Mouse (Mus musculus) kidney, embryonic 15.5 days (tissue): ENCODE measurements around the gene Plbd1. TPM values are rescaled to one million over a fixed set of nuclear protein-coding genes. Genes with fewer than 3 reads are reported as not detected.

Experiments used
- ATAC-seq: fragments of 200-750 bp; cut with Nextera tagmentation; replicated peaks from 2 replicates; pipeline ENCODE4 v1.8.0; 2017; ENCODE audit warnings: moderate TSS enrichment; ENCODE audit not compliant: low FRiP score
- H3K27ac ChIP-seq: fragments of 300-500 bp; sonication (generic); 2 replicates; pipeline ENCODE4 v1.5.1; 2015; ENCODE audit warnings: mild to moderate bottlenecking, inconsistent platforms
- H3K27me3 ChIP-seq: fragments of 300-500 bp; sonication (generic); 2 replicates; pipeline ENCODE4 v1.6.1; 2015; ENCODE audit warnings: inconsistent platforms
- H3K36me3 ChIP-seq: fragments of 300-500 bp; sonication (generic); 2 replicates; pipeline ENCODE4 v1.6.1; 2015; ENCODE audit warnings: inconsistent platforms
- H3K4me1 ChIP-seq: fragments of 300-500 bp; sonication (generic); 2 replicates; pipeline ENCODE4 v1.6.1; 2015; ENCODE audit warnings: inconsistent platforms
- H3K4me2 ChIP-seq: fragments of 300-500 bp; sonication (generic); 2 replicates; pipeline ENCODE4 v1.6.1; 2015; ENCODE audit warnings: moderate library complexity, mild to moderate bottlenecking, inconsistent platforms
- H3K4me3 ChIP-seq: fragments of 300-500 bp; sonication (generic); replicated peaks from 2 replicates; pipeline ENCODE4 v1.5.1; 2015; ENCODE audit warnings: mild to moderate bottlenecking, inconsistent platforms
- H3K9ac ChIP-seq: fragments of 300-500 bp; sonication (generic); 2 replicates; pipeline ENCODE4 v1.6.1; 2015; ENCODE audit warnings: mild to moderate bottlenecking, inconsistent platforms
- H3K9me3 ChIP-seq: fragments of 300-500 bp; sonication (generic); replicated peaks from 2 replicates; pipeline ENCODE4 v1.6.1; 2016; ENCODE audit warnings: inconsistent platforms
- WGBS: fragments of 180-500 bp; shearing (Covaris S2); methylation state at CpG from one replicate; pipeline ENCODE4 v1.1.7; 2015; ENCODE audit warnings: mixed read lengths; 5-methylcytosine and 5-hydroxymethylcytosine counted together
- polyA plus RNA-seq: library from polyadenylated mRNA; unstranded; fragments of >200 nt; fragmentation: Nextera tagmentation; extraction: Ambion mirVana; gene quantifications from 2 replicates; pipeline ENCODE4 v1.2.1, GENCODE M21; 2015

The Plbd1 gene
- polyA plus RNA-seq, 1 experiment from 2014 or later = 5.2 TPM

- Histone ChIP-seq H3K4me3 (no peak overlapping the region), H3K9ac (no peak overlapping the region), H3K27me3 (no peaks in the 10 kb centered on the region), H3K27ac (peak overlapping the region; percentile 54; the same call in 1 of the 2 replicates), H3K4me2 (no peak overlapping the region), H3K36me3 (no peaks in the 10 kb centered on the region), H3K4me1 (peaks cover 5% of the 10 kb centered on the region; the same call in 1 of the 2 replicates), H3K9me3 (peaks cover 7% of the 10 kb centered on the region; the same call in 1 of the 2 replicates)
- ATAC-seq = peak; percentile 58; the same call in 1 of the 2 replicates
- WGBS = 53% methylated on average over 7 of the region's 7 CpGs
These were observed 10.7 kb upstream of the Plbd1 start for GRCm38 (mm10) chr6:136672467-136672866.

- no peak overlapping the region for H3K4me3 ChIP-seq
- WGBS = 61% methylated on average over 5 of the region's 5 CpGs
- no peak for ATAC-seq
- H3K36me3 ChIP-seq = no peaks in the 10 kb centered on the region
- H3K4me2 ChIP-seq = no peak overlapping the region
- H3K27me3 ChIP-seq = no peaks in the 10 kb centered on the region
- peaks cover 7% of the 10 kb centered on the region; the same call in 1 of the 2 replicates for H3K9me3 ChIP-seq
- H3K9ac ChIP-seq = no peak overlapping the region
- no peak overlapping the region for H3K27ac ChIP-seq
- H3K4me1 ChIP-seq = peaks cover 8% of the 10 kb centered on the region
These were observed 7.5 kb upstream of the Plbd1 start for GRCm38 (mm10) chr6:136669274-136669673.

- Histone ChIP-seq H3K36me3 (no peaks in the 10 kb centered on the region), H3K4me1 (peaks cover 8% of the 10 kb centered on the region), H3K27ac (no peak overlapping the region), H3K9ac (no peak overlapping the region), H3K4me3 (no peak overlapping the region), H3K9me3 (no peaks in the 10 kb centered on the region), H3K4me2 (no peak overlapping the region), H3K27me3 (0 out of 2 replicates have a peak, but pooled peaks cover 6% of the 10 kb centered on the region)
- 42% methylated on average over 14 of the region's 14 CpGs for WGBS
- ATAC-seq = no peak
These were observed 6.7 kb upstream of the Plbd1 start for GRCm38 (mm10) chr6:136668266-136668986.

GRCm38 (mm10) chr6:136662063-136662462 lies 335 bp upstream of the Plbd1 start:
- H3K27ac ChIP-seq = no peak overlapping the region
- ATAC-seq = no peak
- H3K4me1 ChIP-seq = peaks cover 13% of the 10 kb centered on the region
- H3K36me3 ChIP-seq = no peaks in the 10 kb centered on the region
- peak overlapping the region; percentile 76 for H3K4me2 ChIP-seq
- H3K4me3 ChIP-seq = peak overlapping the region; percentile 43
- H3K9ac ChIP-seq = peak overlapping the region; percentile 42; the same call in 1 of the 2 replicates
- peaks cover 44% of the 10 kb centered on the region for H3K27me3 ChIP-seq
- H3K9me3 ChIP-seq = no peaks in the 10 kb centered on the region
- WGBS = 28% methylated on average over 11 of the region's 11 CpGs

- 22% methylated on average over 34 of the region's 34 CpGs for WGBS
- Histone ChIP-seq H3K27ac (no peak overlapping the region), H3K9me3 (no peaks in the 10 kb centered on the region), H3K4me3 (peak overlapping the region; percentile 43), H3K36me3 (no peaks in the 10 kb centered on the region), H3K27me3 (peaks cover 44% of the 10 kb centered on the region), H3K4me1 (peaks cover 12% of the 10 kb centered on the region), H3K9ac (peak overlapping the region; percentile 42), H3K4me2 (peak overlapping the region; percentile 76)
- 0 out of 2 replicates have a peak, but pooled peaks have one; percentile 35 for ATAC-seq
These were observed 660 bp downstream of the Plbd1 start for GRCm38 (mm10) chr6:136660831-136661705.

GRCm38 (mm10) chr6:136659226-136659625 lies 2.5 kb downstream of the Plbd1 start:
- Histone ChIP-seq H3K4me1 (peaks cover 14% of the 10 kb centered on the region), H3K9ac (no peak overlapping the region), H3K36me3 (no peaks in the 10 kb centered on the region), H3K4me3 (no peak overlapping the region), H3K27ac (no peak overlapping the region), H3K4me2 (no peak overlapping the region), H3K9me3 (no peaks in the 10 kb centered on the region), H3K27me3 (peaks cover 44% of the 10 kb centered on the region)
- ATAC-seq = no peak
- 92% methylated on average over 9 of the region's 9 CpGs for WGBS

GRCm38 (mm10) chr6:136658303-136658702 lies 3.4 kb downstream of the Plbd1 start:
- H3K9me3 ChIP-seq = no peaks in the 10 kb centered on the region
- no peaks in the 10 kb centered on the region for H3K36me3 ChIP-seq
- ATAC-seq = no peak
- no peak overlapping the region for H3K4me2 ChIP-seq
- H3K4me1 ChIP-seq = peaks cover 14% of the 10 kb centered on the region
- 80% methylated on average over 4 of the region's 4 CpGs for WGBS
- no peak overlapping the region for H3K27ac ChIP-seq
- H3K4me3 ChIP-seq = no peak overlapping the region
- H3K9ac ChIP-seq = no peak overlapping the region
- peaks cover 38% of the 10 kb centered on the region for H3K27me3 ChIP-seq

GRCm38 (mm10) chr6:136655786-136656185 lies 5.9 kb downstream of the Plbd1 start:
- no peak overlapping the region for H3K27ac ChIP-seq
- 61% methylated on average over 11 of the region's 11 CpGs for WGBS
- ATAC-seq = no peak

DNA sequence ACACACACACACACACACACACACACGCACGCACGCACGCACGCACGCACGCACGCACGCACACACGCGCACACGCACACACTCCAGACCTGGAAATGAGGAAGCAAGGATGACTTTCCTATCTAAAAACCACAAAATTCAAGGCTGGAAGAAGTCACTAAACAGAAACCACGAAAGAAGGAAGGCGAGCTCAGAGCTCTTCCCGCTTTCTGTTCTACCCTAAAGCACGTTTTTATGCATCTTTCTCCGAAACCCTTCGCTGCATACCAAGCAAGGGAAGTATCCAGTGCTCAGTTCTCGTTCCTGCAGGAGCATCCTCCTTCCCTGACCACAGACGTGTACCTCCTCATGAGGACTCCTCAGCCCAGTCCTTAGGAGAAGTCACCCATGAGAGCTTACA lies 7.3 kb downstream of the Plbd1 start:
- Histone ChIP-seq H3K4me1 (peaks cover 7% of the 10 kb centered on the region; the same call in 1 of the 2 replicates), H3K4me2 (no peak overlapping the region), H3K9ac (no peak overlapping the region), H3K4me3 (no peak overlapping the region), H3K27ac (no peak overlapping the region), H3K9me3 (no peaks in the 10 kb centered on the region), H3K27me3 (0 out of 2 replicates have a peak, but pooled peaks cover 2% of the 10 kb centered on the region), H3K36me3 (no peaks in the 10 kb centered on the region)
- WGBS = 94% methylated on average over 20 of the region's 20 CpGs
- no peak for ATAC-seq

More at GRCm38 (mm10) chr6:136655786-136656185, 5.9 kb downstream of the Plbd1 start:
- Histone ChIP-seq H3K9ac (no peak overlapping the region), H3K36me3 (no peaks in the 10 kb centered on the region), H3K9me3 (no peaks in the 10 kb centered on the region), H3K4me1 (peaks cover 7% of the 10 kb centered on the region; the same call in 1 of the 2 replicates), H3K27me3 (peaks cover 15% of the 10 kb centered on the region), H3K4me3 (no peak overlapping the region; the same call in 1 of the 2 replicates), H3K4me2 (peak overlapping the region; percentile 28)

DNA sequence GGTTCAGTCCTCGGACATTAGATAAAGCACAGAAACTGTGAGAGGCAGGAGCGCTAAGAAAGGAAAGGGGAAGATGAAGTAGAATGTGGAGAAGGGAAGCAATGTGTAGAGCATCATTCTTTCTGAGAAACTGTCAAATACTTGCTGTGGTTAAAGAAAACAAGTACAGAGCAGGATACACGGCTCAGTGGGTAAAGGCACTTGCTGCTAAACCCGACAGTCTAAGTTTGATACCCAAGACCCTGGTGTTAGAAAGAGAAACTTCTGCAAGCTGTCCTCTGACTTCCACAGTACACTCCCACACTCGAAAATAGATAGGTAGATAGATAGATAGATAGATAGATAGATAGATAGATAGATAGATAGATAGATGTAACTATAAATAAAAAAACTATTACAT lies 8.4 kb downstream of the Plbd1 start:
- Histone ChIP-seq H3K4me1 (peaks cover 7% of the 10 kb centered on the region; the same call in 1 of the 2 replicates), H3K27me3 (no peaks in the 10 kb centered on the region), H3K9ac (no peak overlapping the region), H3K27ac (no peak overlapping the region), H3K4me2 (no peak overlapping the region), H3K36me3 (no peaks in the 10 kb centered on the region), H3K9me3 (no peaks in the 10 kb centered on the region), H3K4me3 (no peak overlapping the region)
- no peak for ATAC-seq
- 40% methylated on average over 5 of the region's 5 CpGs for WGBS

GRCm38 (mm10) chr6:136650664-136651063 lies 11.1 kb downstream of the Plbd1 start:
- H3K4me2 ChIP-seq = no peak overlapping the region
- no peaks in the 10 kb centered on the region for H3K27me3 ChIP-seq
- H3K9me3 ChIP-seq = no peaks in the 10 kb centered on the region
- no peak overlapping the region for H3K27ac ChIP-seq
- peaks cover 11% of the 10 kb centered on the region for H3K4me1 ChIP-seq
- no peak overlapping the region for H3K9ac ChIP-seq
- H3K36me3 ChIP-seq = no peaks in the 10 kb centered on the region
- H3K4me3 ChIP-seq = no peak overlapping the region
- WGBS = 89% methylated on average over 8 of the region's 8 CpGs
- ATAC-seq = no peak

GRCm38 (mm10) chr6:136647455-136647861 lies 14.3 kb downstream of the Plbd1 start:
- H3K4me2 ChIP-seq = no peak overlapping the region
- ATAC-seq = no peak; the same call in 1 of the 2 replicates

More at GRCm38 (mm10) chr6:136647455-136647861, 14.3 kb downstream of the Plbd1 start:
- no peak overlapping the region for H3K4me3 ChIP-seq
- H3K9me3 ChIP-seq = no peaks in the 10 kb centered on the region
- WGBS = 66% methylated on average over 10 of the region's 10 CpGs
- H3K27me3 ChIP-seq = no peaks in the 10 kb centered on the region
- no peak overlapping the region for H3K9ac ChIP-seq
- H3K27ac ChIP-seq = no peak overlapping the region
- H3K4me1 ChIP-seq = peaks cover 12% of the 10 kb centered on the region
- no peaks in the 10 kb centered on the region for H3K36me3 ChIP-seq
